ENCODE assay signal across 8 mouse cellular contexts in the genomic region with DNA sequence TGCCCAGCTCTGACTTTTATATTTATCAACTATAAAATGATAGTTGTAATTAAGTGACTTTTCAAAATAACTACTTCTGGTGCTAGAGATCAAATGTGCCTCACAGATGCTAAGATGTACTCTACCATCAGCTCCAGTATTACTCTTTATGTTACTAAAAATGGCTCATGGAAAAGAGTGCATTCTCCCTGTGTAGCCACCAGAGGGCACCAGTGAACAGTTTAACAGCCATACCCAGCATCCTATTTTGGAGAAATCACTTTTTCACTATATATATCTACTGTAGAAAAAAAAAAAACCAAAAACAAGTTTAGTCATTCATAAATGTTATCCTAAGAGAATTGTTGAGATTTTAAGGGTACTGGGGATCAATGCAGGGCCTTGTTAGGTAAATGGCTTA. TPM values are rescaled to one million over a fixed set of nuclear protein-coding genes. Genes with fewer than 3 reads are reported as not detected.
DNase-seq lines count a peak whose midpoint lies in the region; ATAC-seq and TF ChIP-seq lines count a peak whose summit lies in the region.

No protein-coding gene starts in this region.

- DNase-seq in intestine, embryonic 14.5 days (ENCODE audit: low spot score): peak; percentile 69
- DNase-seq in CH12.LX (ENCODE audit: extremely low read depth): peak; percentile 72
- peak; percentile 73 for DNase-seq in adipocyte (ENCODE audit: low spot score)
- peak; percentile 50 for DNase-seq in embryonic facial prominence, embryonic 14.5 days (ENCODE audit: low spot score)
- DNase-seq in limb, embryonic 10.5 days (ENCODE audit: low spot score): peak; percentile 64
- DNase-seq in right cerebral cortex, postnatal 14 days: peak; percentile 56
- DNase-seq in urinary bladder, adult 2 months (ENCODE audit: low spot score): no peak

- H3K27ac ChIP-seq in intestine, embryonic 14.5 days (ENCODE audit: low read depth): no peak overlapping the region
- H3K27ac ChIP-seq in intestine, embryonic 15.5 days: no peak overlapping the region
- H3K27ac ChIP-seq in CH12.LX (ENCODE audit: insufficient read depth, low read depth): no peak overlapping the region
- no peak overlapping the region for H3K27ac ChIP-seq in embryonic facial prominence, embryonic 14.5 days (replicated peaks; ENCODE audit: low read depth, low read length)
- H3K27ac ChIP-seq in limb, embryonic 10.5 days: no peak overlapping the region

- TF ChIP-seq CTCF in CH12.LX (conservative IDR thresholded peaks at IDR 0.05 in 1 of 2, IDR thresholded peaks at IDR 0.05 in 1 of 2; ENCODE audit: low read depth in 2 of 2, low read length in 2 of 2): peak; percentile 57 to 91

- peaks cover 12% of the 10 kb centered on the region for H3K79me2 ChIP-seq in CH12.LX (replicated peaks; ENCODE audit: control insufficient read depth, extremely low read depth, insufficient read depth, poor library complexity, severe bottlenecking)

- no peaks in the 10 kb centered on the region for H3K9me3 ChIP-seq in intestine, embryonic 14.5 days (ENCODE audit: control insufficient read depth, low read length)
- no peaks in the 10 kb centered on the region for H3K9me3 ChIP-seq in intestine, embryonic 15.5 days
- H3K9me3 ChIP-seq in CH12.LX (replicated peaks; ENCODE audit: low read length): no peaks in the 10 kb centered on the region
- H3K9me3 ChIP-seq in embryonic facial prominence, embryonic 14.5 days (ENCODE audit: control insufficient read depth, low read length): no peaks in the 10 kb centered on the region
- H3K9me3 ChIP-seq in limb, embryonic 10.5 days (replicated peaks): no peaks in the 10 kb centered on the region

- no peaks in the 10 kb centered on the region for H3K36me3 ChIP-seq in intestine, embryonic 14.5 days (ENCODE audit: control insufficient read depth, insufficient read depth, low read length)
- no peaks in the 10 kb centered on the region for H3K36me3 ChIP-seq in intestine, embryonic 15.5 days
- peaks cover 0 to 4% of the 10 kb centered on the region in 2 experiments for H3K36me3 ChIP-seq in CH12.LX (replicated peaks in 1 of 2; ENCODE audit: control insufficient read depth in 1 of 2, insufficient read depth in 1 of 2, low read length in 1 of 2)
- H3K36me3 ChIP-seq in embryonic facial prominence, embryonic 14.5 days (ENCODE audit: control insufficient read depth, insufficient read depth, low read length): no peaks in the 10 kb centered on the region
- peaks cover 2% of the 10 kb centered on the region; the same call in 1 of the 2 replicates for H3K36me3 ChIP-seq in limb, embryonic 10.5 days

- H3K4me3 ChIP-seq in intestine, embryonic 14.5 days (ENCODE audit: low read depth, low read length): no peak overlapping the region
- no peak overlapping the region for H3K4me3 ChIP-seq in intestine, embryonic 15.5 days (replicated peaks)
- no peak overlapping the region for H3K4me3 ChIP-seq in CH12.LX (replicated peaks in 1 of 3; ENCODE audit: low read depth in 2 of 3, low read length in 2 of 3, poor library complexity in 1 of 3)
- no peak overlapping the region for H3K4me3 ChIP-seq in embryonic facial prominence, embryonic 14.5 days (ENCODE audit: low read depth, low read length)
- H3K4me3 ChIP-seq in limb, embryonic 10.5 days: no peak overlapping the region

- no peak for TF ChIP-seq EP300 in CH12.LX (IDR thresholded peaks at IDR 0.05; ENCODE audit: low read length)

- H3K4me1 ChIP-seq in intestine, embryonic 14.5 days (replicated peaks; ENCODE audit: control insufficient read depth, insufficient read depth, low read length): peaks cover 18% of the 10 kb centered on the region
- peaks cover 11% of the 10 kb centered on the region; the same call in 1 of the 2 replicates for H3K4me1 ChIP-seq in intestine, embryonic 15.5 days (replicated peaks)
- peaks cover 3 to 28% of the 10 kb centered on the region in 2 experiments; a peak in 3 of 4 replicates for H3K4me1 ChIP-seq in CH12.LX (ENCODE audit: control insufficient read depth in 1 of 2, insufficient read depth in 2 of 2)
- H3K4me1 ChIP-seq in embryonic facial prominence, embryonic 14.5 days (ENCODE audit: control insufficient read depth, insufficient read depth, low read length): peaks cover 16% of the 10 kb centered on the region
- H3K4me1 ChIP-seq in limb, embryonic 10.5 days: peaks cover 27% of the 10 kb centered on the region

- H3K9ac ChIP-seq in intestine, embryonic 14.5 days (ENCODE audit: low read length): no peak overlapping the region
- no peak overlapping the region for H3K9ac ChIP-seq in intestine, embryonic 15.5 days
- H3K9ac ChIP-seq in CH12.LX (ENCODE audit: insufficient read depth, low read depth): no peak overlapping the region
- no peak overlapping the region for H3K9ac ChIP-seq in embryonic facial prominence, embryonic 14.5 days (ENCODE audit: low read depth, low read length)

- H3K27me3 ChIP-seq in intestine, embryonic 14.5 days (replicated peaks; ENCODE audit: control insufficient read depth, insufficient read depth, low read length): no peaks in the 10 kb centered on the region
- H3K27me3 ChIP-seq in intestine, embryonic 15.5 days (replicated peaks): no peaks in the 10 kb centered on the region
- no peaks in the 10 kb centered on the region for H3K27me3 ChIP-seq in CH12.LX (replicated peaks)
- no peaks in the 10 kb centered on the region for H3K27me3 ChIP-seq in embryonic facial prominence, embryonic 14.5 days (replicated peaks; ENCODE audit: control insufficient read depth, insufficient read depth, low read length)
- H3K27me3 ChIP-seq in limb, embryonic 10.5 days (ENCODE audit: low read depth, poor library complexity, severe bottlenecking): no peaks in the 10 kb centered on the region

- dilution Hi-C loops in CH12.LX (cut with MboI; ENCODE audit: extremely low pct_ligation_motif_present, extremely low pct_unique_long_range_greater_than_20kb, low sequenced_read_pairs): no loop called here

- peak; percentile 86 for TF ChIP-seq RAD21 in CH12.LX (IDR thresholded peaks at IDR 0.05; ENCODE audit: low read depth, low read length)

- no peak for TF ChIP-seq POLR2A in CH12.LX (IDR thresholded peaks at IDR 0.05; ENCODE audit: low read depth, low read length)

- in situ Hi-C loops in CH12.LX (cut with MboI; ENCODE audit: low pct_ligation_motif_present, low pct_unique_long_range_greater_than_20kb, low sequenced_read_pairs): loop anchor here (10.0 kb wide), 3 partner anchors 164 to 764 kb away; no protein-coding TSS in a partner anchor

- no peak for ATAC-seq in intestine, embryonic 14.5 days (replicated peaks; ENCODE audit: low FRiP score, low TSS enrichment, low read depth)
- no peak for ATAC-seq in intestine, embryonic 15.5 days
- ATAC-seq in embryonic facial prominence, embryonic 14.5 days (ENCODE audit: low read depth): no peak

- H3K4me2 ChIP-seq in intestine, embryonic 14.5 days (ENCODE audit: low read length): no peak overlapping the region
- H3K4me2 ChIP-seq in intestine, embryonic 15.5 days (replicated peaks): no peak overlapping the region
- H3K4me2 ChIP-seq in CH12.LX (ENCODE audit: insufficient read depth, low read depth, poor library complexity, severe bottlenecking): no peak overlapping the region
- H3K4me2 ChIP-seq in embryonic facial prominence, embryonic 14.5 days (ENCODE audit: low read depth, low read length): no peak overlapping the region

TF ChIP-seq in CH12.LX, 34 proteins besides CTCF, POLR2A, EP300 and RAD21:
- TF ChIP-seq MYC (IDR thresholded peaks at IDR 0.05; ENCODE audit: low read depth, low read length): peak; percentile 45; the same call in 1 of the 2 replicates
- peak; percentile 96 for TF ChIP-seq MEF2A (IDR thresholded peaks at IDR 0.05; ENCODE audit: borderline replicate concordance, low read depth, low read length)
- peak; percentile 85 for TF ChIP-seq SMC3 (IDR thresholded peaks at IDR 0.05; ENCODE audit: low read depth, low read length)
- TF ChIP-seq CHD1 (IDR thresholded peaks at IDR 0.05; ENCODE audit: low read depth, low read length): no peak

RNA-seq across cellular contexts. Expression of gene Rab33b, which starts 2.7 kb away (rescaled TPM):
- polyA plus RNA-seq in intestine, embryonic 14.5 days (2014; fragmentation: Nextera tagmentation; extraction: Ambion mirVana): 20.0 and 20.3 TPM in 2 replicates
- 22.0 and 23.4 TPM in 2 replicates for polyA plus RNA-seq in intestine, embryonic 15.5 days (2015; fragmentation: Nextera tagmentation; extraction: Ambion mirVana)
- total RNA-seq in CH12.LX (2012; rRNA removed) (4.8 and 6.0 TPM in 2 replicates), CH12.LX (2014; rRNA removed) (9.3 and 9.9 TPM in 2 replicates)
- polyA plus RNA-seq in CH12.LX (2012; ENCODE audit: insufficient read length, low read depth): 7.0 and 7.1 TPM in 2 replicates
- 25.8 and 29.0 TPM in 2 replicates for polyA plus RNA-seq in embryonic facial prominence, embryonic 14.5 days (2014; fragmentation: Nextera tagmentation; extraction: Ambion mirVana)
- polyA plus RNA-seq in limb, embryonic 10.5 days (2016; fragmentation: Nextera tagmentation; extraction: Ambion mirVana): 11.2 and 14.2 TPM in 2 replicates
- 29.1 and 30.2 TPM in 2 replicates for polyA plus RNA-seq in urinary bladder, adult 2 months (2012; rRNA removed)
